Mouse (Mus musculus) thymus, postnatal 10 days (tissue): ENCODE measurements around the gene Tpra1.
A peak's percentile ranks its signal among the peaks of the same experiment; 100 is the strongest.

Source experiments
- DNase-seq, 2 experiments: peaks; one replicate each; pipeline ENCODE4 v3.0.0; 2021; ENCODE audit warnings: low spot score in 2 of 2

Gene Tpra1

GRCm38 (mm10) chr6:88901947-88902820 is at the start of gene Tpra1:
Gene Tpra1 (plus strand): TSS chr6:88902251.
- DNase-seq, result peak; percentile 92 to 95

GRCm38 (mm10) chr6:88854509-88854908 is 47.5 kb upstream of the Tpra1 start:
- no peak for DNase-seq

- DNase-seq, result peak in 1 of 2 experiments; percentile 79
Observed at GRCm38 (mm10) chr6:88855636-88856035, 46.4 kb upstream of the Tpra1 start.

- no peak for DNase-seq
Observed at GRCm38 (mm10) chr6:88857249-88857648, 44.8 kb upstream of the Tpra1 start.

GRCm38 (mm10) chr6:88857830-88858229 is 44.2 kb upstream of the Tpra1 start:
- DNase-seq, result no peak

- DNase-seq, result no peak
Observed at GRCm38 (mm10) chr6:88858341-88858740, 43.7 kb upstream of the Tpra1 start.

GRCm38 (mm10) chr6:88860914-88861313 is 41.1 kb upstream of the Tpra1 start:
- DNase-seq, result peak in 1 of 2 experiments; percentile 51

GRCm38 (mm10) chr6:88865704-88866103 is 36.3 kb upstream of the Tpra1 start:
- DNase-seq, result no peak

- no peak for DNase-seq
Observed at GRCm38 (mm10) chr6:88869459-88869858, 32.6 kb upstream of the Tpra1 start.

- DNase-seq, result no peak
Observed at GRCm38 (mm10) chr6:88870594-88870993, 31.5 kb upstream of the Tpra1 start.

GRCm38 (mm10) chr6:88871546-88871945 is 30.5 kb upstream of the Tpra1 start:
- no peak for DNase-seq

GRCm38 (mm10) chr6:88872811-88873210 is 29.2 kb upstream of the Tpra1 start:
- peak; percentile 47 to 48 for DNase-seq

- DNase-seq, result peak in 1 of 2 experiments; percentile 34
Observed at GRCm38 (mm10) chr6:88873965-88874867, 27.8 kb upstream of the Tpra1 start.

GRCm38 (mm10) chr6:88874868-88875508 is 27.1 kb upstream of the Tpra1 start, which contains the start of gene Podxl2:
Gene Podxl2 (minus strand): TSS chr6:88875044.
- peak; percentile 73 to 76 for DNase-seq

GRCm38 (mm10) chr6:88879471-88879870 is 22.6 kb upstream of the Tpra1 start:
- no peak for DNase-seq

- no peak for DNase-seq
Observed at GRCm38 (mm10) chr6:88881334-88881733, 20.7 kb upstream of the Tpra1 start.

- DNase-seq, result no peak
Observed at GRCm38 (mm10) chr6:88884195-88884594, 17.9 kb upstream of the Tpra1 start.

GRCm38 (mm10) chr6:88884690-88885089 is 17.4 kb upstream of the Tpra1 start:
- DNase-seq, result no peak

GRCm38 (mm10) chr6:88885644-88886416 is 16.2 kb upstream of the Tpra1 start:
- no peak for DNase-seq

- DNase-seq, result peak; percentile 78 to 88
Observed at GRCm38 (mm10) chr6:88886417-88886967, 15.6 kb upstream of the Tpra1 start.
